Mouse (Mus musculus) kidney, adult 2 months (tissue): Measurements from ENCODE around the gene Ttc28. TPM values are rescaled to one million over a fixed set of nuclear protein-coding genes. Genes with fewer than 3 reads are reported as not detected.

Experiments
- DNase-seq: peaks from one replicate; pipeline ENCODE4 v3.0.0; 2021
- H3K27ac ChIP-seq: fragments of 200-500 bp; 2 replicates; pipeline ENCODE4 v1.5.1; 2012; ENCODE audit warnings: low read depth, low read length, control low read depth, inconsistent platforms; ENCODE audit not compliant: insufficient read depth
- H3K27me3 ChIP-seq: fragments of 200-500 bp; replicated peaks from 2 replicates; pipeline ENCODE4 v1.6.1; 2012; ENCODE audit warnings: mild to moderate bottlenecking, moderate library complexity, low read length, inconsistent platforms; ENCODE audit not compliant: control insufficient read depth, insufficient read depth
- H3K36me3 ChIP-seq: fragments of 200-500 bp; 2 replicates; pipeline ENCODE4 v1.6.1; 2012; ENCODE audit warnings: mild to moderate bottlenecking, moderate library complexity, low read length, inconsistent platforms; ENCODE audit not compliant: control insufficient read depth, insufficient read depth
- H3K4me1 ChIP-seq: fragments of 200-500 bp; 2 replicates; pipeline ENCODE4 v1.6.1; 2011; ENCODE audit warnings: low read length; ENCODE audit not compliant: control insufficient read depth, insufficient read depth
- H3K4me3 ChIP-seq: fragments of 200-500 bp; 2 replicates; pipeline ENCODE4 v1.5.1; 2011; ENCODE audit warnings: mild to moderate bottlenecking, low read depth, low read length, control low read depth; ENCODE audit not compliant: insufficient read depth
- CTCF ChIP-seq: fragments of 200-500 bp; conservative IDR thresholded peaks from 2 replicates; pipeline ENCODE4 v1.5.1; 2011; ENCODE audit warnings: low read depth, mild to moderate bottlenecking, control low read depth, low read length, moderate library complexity, mixed read lengths; ENCODE audit not compliant: insufficient read depth, insufficient read length
- POLR2A ChIP-seq: fragments of 200-500 bp; IDR thresholded peaks from one replicate; pipeline ENCODE4 v1.6.1; 2011; ENCODE audit warnings: low read depth, low read length, control low read depth
- WGBS: fragments of 180-500 bp; shearing (Covaris S2); methylation state at CpG from one replicate; pipeline ENCODE4 v1.1.7; 2018; 5-methylcytosine and 5-hydroxymethylcytosine counted together
- polyA plus RNA-seq: library from polyadenylated mRNA; depleted of rRNA; stranded (reverse); fragments of >200 nt; gene quantifications from 2 replicates; pipeline ENCODE4 v1.2.3, GENCODE M21; 2012

Ttc28 gene
- polyA plus RNA-seq, 1 experiment, result 6.6 TPM

DNA sequence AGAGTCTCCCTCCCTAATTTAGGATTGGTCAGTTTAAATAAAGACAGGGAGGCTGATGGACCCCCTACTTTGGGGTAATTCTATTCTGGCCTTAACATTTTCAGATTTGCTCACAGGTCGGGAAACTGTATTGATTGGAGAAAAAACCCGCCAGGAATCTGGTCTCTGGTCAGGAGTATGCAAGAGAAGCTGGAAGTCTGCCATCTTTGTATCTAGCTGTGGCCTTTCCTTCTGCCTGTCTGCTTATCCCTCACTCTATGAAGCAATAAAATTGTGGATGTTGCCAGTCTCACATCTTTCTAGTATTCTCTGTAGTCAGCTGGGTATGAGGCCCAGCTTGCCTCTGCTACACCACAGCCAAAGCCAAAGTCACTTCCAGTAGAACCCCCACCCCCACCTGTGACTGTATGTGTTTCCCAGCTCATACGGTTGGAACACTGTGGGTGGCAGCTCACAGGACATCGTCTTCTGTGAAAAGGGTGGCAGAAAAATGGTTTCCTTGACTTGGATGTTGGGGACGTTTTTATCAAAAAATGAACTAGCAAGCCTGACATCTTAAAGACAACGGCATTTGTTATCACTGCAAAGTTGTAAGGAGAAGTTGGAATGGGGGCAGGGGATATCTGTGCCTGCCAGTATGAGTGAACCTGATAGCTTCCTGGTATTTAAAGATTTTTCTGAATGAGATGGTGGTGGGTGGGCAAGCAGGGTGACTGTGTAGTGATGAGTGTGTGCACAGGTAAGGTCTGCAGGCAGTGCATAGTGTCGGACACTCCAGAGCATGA, 281.7 kb downstream of the Ttc28 start:
- no peaks in the 10 kb centered on the region for H3K27me3 ChIP-seq
- no peaks in the 10 kb centered on the region for H3K4me1 ChIP-seq
- H3K36me3 ChIP-seq, result no peaks in the 10 kb centered on the region
- no peak overlapping the region for H3K27ac ChIP-seq
- DNase-seq, result no peak
- H3K4me3 ChIP-seq, result no peak overlapping the region
- no peak for TF ChIP-seq CTCF
- TF ChIP-seq POLR2A, result no peak
- 83% methylated on average over 7 of the region's 7 CpGs for WGBS

DNA sequence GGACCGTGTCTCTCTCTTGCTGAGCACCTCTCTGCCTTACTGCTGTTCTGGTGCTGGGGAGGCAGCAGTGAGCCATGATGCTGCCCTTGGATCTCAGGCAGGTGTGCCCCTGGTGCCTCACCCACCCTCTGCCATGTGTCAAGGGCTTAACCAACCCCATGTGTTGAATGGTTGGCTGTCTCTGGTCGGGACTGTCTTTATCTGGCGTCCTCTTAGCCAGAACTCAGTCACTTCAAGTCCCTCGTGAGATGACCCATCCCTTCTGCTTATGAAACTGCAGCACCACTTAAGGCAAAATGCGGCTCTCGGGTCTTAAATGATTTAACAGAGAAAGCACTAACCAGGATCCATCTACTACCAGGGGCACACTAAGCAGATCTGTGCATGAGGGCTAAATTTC, 283.3 kb downstream of the Ttc28 start:
- no peaks in the 10 kb centered on the region for H3K36me3 ChIP-seq
- H3K4me1 ChIP-seq, result no peaks in the 10 kb centered on the region
- H3K27ac ChIP-seq, result no peak overlapping the region
- H3K4me3 ChIP-seq, result no peak overlapping the region
- no peaks in the 10 kb centered on the region for H3K27me3 ChIP-seq
- no peak for DNase-seq
- no peak for TF ChIP-seq CTCF
- no peak for TF ChIP-seq POLR2A
- WGBS, result 65% methylated on average over 6 of the region's 6 CpGs

DNA sequence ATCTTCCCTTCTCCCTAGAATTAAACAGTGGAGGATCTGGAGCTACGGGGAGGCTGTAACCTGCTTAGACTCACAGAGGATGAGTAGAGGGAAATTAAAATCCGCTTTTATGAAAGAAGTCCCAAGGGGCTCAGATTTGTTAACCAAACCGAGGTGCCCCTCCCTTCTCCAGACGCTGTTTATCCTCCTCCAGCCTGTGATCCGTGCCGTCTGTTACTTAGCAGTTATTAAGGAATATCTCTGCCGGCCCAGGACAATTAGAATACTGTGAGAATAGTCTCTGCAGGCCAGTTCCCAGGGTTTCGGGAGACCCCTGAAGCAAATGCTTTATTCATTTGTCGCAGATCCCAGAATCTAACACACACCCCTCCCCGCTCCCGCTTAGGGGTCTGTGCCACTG, 283.8 kb downstream of the Ttc28 start:
- Histone ChIP-seq H3K4me1 (no peaks in the 10 kb centered on the region), H3K36me3 (no peaks in the 10 kb centered on the region), H3K27me3 (no peaks in the 10 kb centered on the region), H3K4me3 (no peak overlapping the region), H3K27ac (no peak overlapping the region)
- 72% methylated on average over 11 of the region's 11 CpGs for WGBS
- no peak for DNase-seq
- TF ChIP-seq POLR2A (no peak), CTCF (no peak)

DNA sequence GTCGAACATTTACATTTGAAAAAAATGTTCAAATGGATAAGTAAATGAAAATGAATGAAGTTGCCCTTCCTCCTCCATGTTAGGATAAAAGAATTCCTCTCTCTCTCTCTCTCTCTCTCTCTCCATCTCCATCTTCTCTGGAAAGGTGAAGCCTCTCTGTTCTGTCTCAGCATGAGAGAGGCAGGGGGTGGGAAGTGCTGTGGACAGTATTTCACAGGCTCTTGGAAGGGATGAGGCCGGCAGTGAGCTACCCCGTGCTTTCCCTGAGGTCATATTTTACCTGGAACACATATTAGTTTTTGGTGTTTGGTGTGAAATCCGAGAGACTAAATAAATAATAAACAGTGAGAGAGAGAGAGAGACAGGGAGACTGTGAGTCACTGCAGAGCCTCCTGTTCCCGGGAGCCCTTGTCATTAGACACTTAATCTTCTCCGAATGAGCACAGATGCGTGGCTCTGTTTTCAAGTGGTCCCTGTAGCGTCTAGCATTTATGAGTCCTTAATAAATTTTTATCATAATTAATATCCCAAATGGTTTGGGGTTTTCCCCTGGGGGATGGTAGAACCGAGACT, 284.8 kb downstream of the Ttc28 start:
- no peaks in the 10 kb centered on the region for H3K4me1 ChIP-seq
- H3K27me3 ChIP-seq, result no peaks in the 10 kb centered on the region
- H3K4me3 ChIP-seq, result no peak overlapping the region
- DNase-seq, result no peak
- H3K36me3 ChIP-seq, result no peaks in the 10 kb centered on the region
- no peak overlapping the region for H3K27ac ChIP-seq
- WGBS, result 57% methylated on average over 9 of the region's 9 CpGs
- TF ChIP-seq POLR2A (no peak), CTCF (no peak)

DNA sequence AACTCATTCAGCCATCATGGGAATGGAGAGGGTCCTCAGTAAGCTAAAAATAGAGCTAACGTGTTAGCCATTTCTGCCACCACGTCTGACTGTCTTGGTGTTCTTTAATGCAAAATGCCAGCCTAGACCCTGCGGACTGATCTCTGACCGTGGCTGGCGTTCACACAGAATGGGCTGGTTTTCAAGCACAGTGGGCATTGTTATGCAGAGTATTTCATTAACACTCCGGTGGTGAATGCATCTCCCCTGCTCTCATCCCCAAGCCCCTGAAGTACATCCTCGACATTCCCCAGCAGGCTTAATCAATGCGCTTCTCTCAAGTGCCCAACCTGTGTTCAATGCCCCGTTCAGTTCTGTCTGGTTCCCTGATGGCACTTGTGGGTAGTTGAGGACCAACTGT, 290.8 kb downstream of the Ttc28 start:
- Histone ChIP-seq H3K27me3 (no peaks in the 10 kb centered on the region), H3K4me1 (no peaks in the 10 kb centered on the region; the same call in 1 of the 2 replicates), H3K4me3 (no peak overlapping the region), H3K36me3 (no peaks in the 10 kb centered on the region), H3K27ac (no peak overlapping the region)
- WGBS, result 77% methylated on average over 9 of the region's 9 CpGs
- DNase-seq, result no peak
- TF ChIP-seq POLR2A (no peak), CTCF (no peak)

DNA sequence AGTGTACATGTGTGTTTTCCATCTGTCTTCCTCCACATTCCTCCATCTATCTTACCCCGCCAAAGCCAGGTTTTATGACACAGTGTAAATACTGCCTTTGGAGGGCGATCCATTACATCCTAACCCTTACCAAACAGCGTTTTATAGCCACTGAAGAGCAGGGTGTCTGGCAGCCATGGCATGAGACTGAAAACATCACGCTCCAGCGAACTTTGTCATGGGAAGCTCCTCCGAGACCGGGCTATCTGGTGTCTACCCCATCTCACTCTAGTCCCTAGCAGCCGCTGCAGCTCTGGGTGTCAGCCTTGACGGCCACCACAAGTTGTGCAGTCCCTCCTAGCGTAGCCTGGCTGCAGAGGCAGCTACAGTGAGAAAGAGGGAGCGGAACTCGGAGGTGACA, 295.8 kb downstream of the Ttc28 start:
- 25% methylated on average over 12 of the region's 12 CpGs for WGBS
- no peak overlapping the region for H3K27ac ChIP-seq

DNA sequence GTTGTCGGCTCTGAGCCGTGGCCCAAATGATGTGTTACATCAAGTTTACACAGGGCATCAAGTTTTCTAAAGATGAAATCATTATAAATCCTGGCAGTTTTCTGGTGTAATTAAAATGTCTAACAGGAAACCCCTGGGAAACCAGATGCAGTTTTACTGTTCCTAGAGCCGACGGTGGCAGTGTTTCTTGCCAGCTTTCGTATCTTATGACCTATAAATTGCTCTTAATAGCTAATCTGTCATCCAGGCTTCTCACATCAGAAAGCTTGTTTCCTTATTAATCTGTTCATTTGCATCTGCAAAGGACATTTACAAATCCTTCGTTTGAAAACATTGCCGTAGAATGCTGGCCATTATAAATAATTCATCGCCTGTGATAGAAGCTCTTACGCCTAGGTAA, 296.2 kb downstream of the Ttc28 start:
- WGBS, result 31% methylated on average over 9 of the region's 9 CpGs
- Histone ChIP-seq H3K36me3 (no peaks in the 10 kb centered on the region), H3K4me3 (no peak overlapping the region), H3K27me3 (no peaks in the 10 kb centered on the region), H3K27ac (no peak overlapping the region), H3K4me1 (peaks cover 11% of the 10 kb centered on the region)
- DNase-seq, result no peak
- TF ChIP-seq POLR2A (no peak), CTCF (no peak)

More for the DNA sequence above, 295.8 kb downstream of the Ttc28 start:
- Histone ChIP-seq H3K27me3 (no peaks in the 10 kb centered on the region), H3K4me3 (no peak overlapping the region), H3K36me3 (no peaks in the 10 kb centered on the region), H3K4me1 (peaks cover 11% of the 10 kb centered on the region)
- TF ChIP-seq POLR2A (no peak), CTCF (no peak)
- no peak for DNase-seq
